Mouse (Mus musculus) embryonic facial prominence, embryonic 15.5 days (tissue): ENCODE measurements around the gene Frzb. TPM values are rescaled to one million over a fixed set of nuclear protein-coding genes. Genes with fewer than 3 reads are reported as not detected.

ENCODE experiments used
- ATAC-seq: fragments of 200-750 bp; cut with Nextera tagmentation; 2 replicates; pipeline ENCODE4 v1.8.0; 2017; ENCODE audit warnings: low read depth, moderate TSS enrichment; ENCODE audit not compliant: insufficient number of reproducible peaks, low FRiP score, low TSS enrichment
- H3K27ac ChIP-seq: fragments of 300-500 bp; sonication (generic); replicated peaks from 2 replicates; pipeline ENCODE4 v1.5.1; 2015; ENCODE audit warnings: mild to moderate bottlenecking, inconsistent platforms
- H3K27me3 ChIP-seq: fragments of 300-500 bp; sonication (generic); 2 replicates; pipeline ENCODE4 v1.6.1; 2015; ENCODE audit warnings: inconsistent platforms
- H3K36me3 ChIP-seq: fragments of 300-500 bp; sonication (generic); 2 replicates; pipeline ENCODE4 v1.6.1; 2015; ENCODE audit warnings: mild to moderate bottlenecking, inconsistent platforms
- H3K4me1 ChIP-seq: fragments of 300-500 bp; sonication (generic); 2 replicates; pipeline ENCODE4 v1.6.1; 2015; ENCODE audit warnings: inconsistent platforms
- H3K4me2 ChIP-seq: fragments of 300-500 bp; sonication (generic); replicated peaks from 2 replicates; pipeline ENCODE4 v1.6.1; 2015; ENCODE audit warnings: mild to moderate bottlenecking, inconsistent platforms
- H3K4me3 ChIP-seq: fragments of 300-500 bp; sonication (generic); replicated peaks from 2 replicates; pipeline ENCODE4 v1.5.1; 2015; ENCODE audit warnings: mild to moderate bottlenecking, inconsistent platforms
- H3K9ac ChIP-seq: fragments of 300-500 bp; sonication (generic); 2 replicates; pipeline ENCODE4 v1.6.1; 2015; ENCODE audit warnings: inconsistent platforms
- H3K9me3 ChIP-seq: fragments of 300-500 bp; sonication (generic); replicated peaks from 2 replicates; pipeline ENCODE4 v1.6.1; 2016; ENCODE audit warnings: inconsistent platforms
- WGBS: fragments of 180-500 bp; shearing (Covaris S2); methylation state at CpG from one replicate; pipeline ENCODE4 v1.1.7; 2015; 5-methylcytosine and 5-hydroxymethylcytosine counted together
- polyA plus RNA-seq: library from polyadenylated mRNA; unstranded; fragments of >200 nt; fragmentation: Nextera tagmentation; extraction: Ambion mirVana; gene quantifications from 2 replicates; pipeline ENCODE4 v1.2.1, GENCODE M21; 2015

The Frzb gene
- polyA plus RNA-seq, 1 experiment from 2014 or later = 20.4 TPM

GRCm38 (mm10) chr2:80421990-80422389, 25.4 kb downstream of the Frzb start:
- WGBS = 73% methylated on average over 1 of the region's 1 CpGs
- H3K9me3 ChIP-seq = no peaks in the 10 kb centered on the region
- H3K9ac ChIP-seq = no peak overlapping the region
- no peaks in the 10 kb centered on the region for H3K4me1 ChIP-seq
- H3K4me3 ChIP-seq = no peak overlapping the region
- H3K4me2 ChIP-seq = no peak overlapping the region
- no peaks in the 10 kb centered on the region for H3K27me3 ChIP-seq
- ATAC-seq = no peak
- H3K36me3 ChIP-seq = no peaks in the 10 kb centered on the region
- no peak overlapping the region for H3K27ac ChIP-seq

GRCm38 (mm10) chr2:80416286-80416685, 31.1 kb downstream of the Frzb start:
- Histone ChIP-seq H3K4me2 (no peak overlapping the region), H3K9me3 (no peaks in the 10 kb centered on the region), H3K27me3 (no peaks in the 10 kb centered on the region), H3K36me3 (no peaks in the 10 kb centered on the region), H3K4me3 (no peak overlapping the region), H3K9ac (no peak overlapping the region), H3K4me1 (no peaks in the 10 kb centered on the region), H3K27ac (no peak overlapping the region)
- no peak for ATAC-seq
- 84% methylated on average over 6 of the region's 6 CpGs for whole genome bisulfite sequencing

- WGBS = 73% methylated on average over 3 of the region's 3 CpGs
- no peaks in the 10 kb centered on the region for H3K27me3 ChIP-seq
- no peak overlapping the region for H3K4me2 ChIP-seq
- no peak overlapping the region for H3K4me3 ChIP-seq
- H3K27ac ChIP-seq = no peak overlapping the region
- peaks cover 5% of the 10 kb centered on the region; the same call in 1 of the 2 replicates for H3K4me1 ChIP-seq
- H3K36me3 ChIP-seq = no peaks in the 10 kb centered on the region
- no peak overlapping the region for H3K9ac ChIP-seq
- ATAC-seq = no peak
- no peaks in the 10 kb centered on the region for H3K9me3 ChIP-seq
These were observed 33.0 kb downstream of the Frzb start for GRCm38 (mm10) chr2:80414387-80414786.

- Histone ChIP-seq H3K9me3 (no peaks in the 10 kb centered on the region), H3K4me1 (peaks cover 7% of the 10 kb centered on the region; the same call in 1 of the 2 replicates), H3K27me3 (no peaks in the 10 kb centered on the region), H3K4me2 (0 out of 2 replicates have a peak overlapping the region, but pooled peaks have one; percentile 9), H3K9ac (no peak overlapping the region), H3K4me3 (0 out of 2 replicates have a peak overlapping the region, but pooled peaks have one; percentile 3), H3K27ac (peak overlapping the region; percentile 29; the same call in 1 of the 2 replicates), H3K36me3 (no peaks in the 10 kb centered on the region)
- WGBS = 58% methylated on average over 18 of the region's 18 CpGs
- ATAC-seq = no peak
These were observed 34.3 kb downstream of the Frzb start for GRCm38 (mm10) chr2:80413124-80413523.

- 0 out of 2 replicates have a peak, but pooled peaks have one; percentile 63 for ATAC-seq
- WGBS = 37% methylated on average over 12 of the region's 12 CpGs
- Histone ChIP-seq H3K9me3 (no peaks in the 10 kb centered on the region), H3K9ac (no peak overlapping the region), H3K27me3 (no peaks in the 10 kb centered on the region), H3K36me3 (no peaks in the 10 kb centered on the region), H3K4me3 (no peak overlapping the region), H3K4me2 (0 out of 2 replicates have a peak overlapping the region, but pooled peaks have one; percentile 12), H3K4me1 (peaks cover 15% of the 10 kb centered on the region), H3K27ac (peak overlapping the region; percentile 69)
These were observed 37.4 kb downstream of the Frzb start for GRCm38 (mm10) chr2:80409893-80410574.

- H3K4me1 ChIP-seq = peaks cover 14% of the 10 kb centered on the region
- peak overlapping the region; percentile 25; the same call in 1 of the 2 replicates for H3K4me2 ChIP-seq
- WGBS = 17% methylated on average over 5 of the region's 5 CpGs
- H3K4me3 ChIP-seq = no peak overlapping the region
- H3K27me3 ChIP-seq = no peaks in the 10 kb centered on the region
- no peak for ATAC-seq
- 0 out of 2 replicates have a peak overlapping the region, but pooled peaks have one; percentile 0 for H3K27ac ChIP-seq
- H3K9me3 ChIP-seq = no peaks in the 10 kb centered on the region
- no peak overlapping the region for H3K9ac ChIP-seq
- H3K36me3 ChIP-seq = no peaks in the 10 kb centered on the region
These were observed 42.7 kb downstream of the Frzb start for GRCm38 (mm10) chr2:80404770-80405169.

- Histone ChIP-seq H3K4me2 (no peak overlapping the region), H3K4me3 (no peak overlapping the region), H3K27me3 (no peaks in the 10 kb centered on the region), H3K27ac (no peak overlapping the region), H3K9ac (no peak overlapping the region), H3K9me3 (no peaks in the 10 kb centered on the region), H3K4me1 (0 out of 2 replicates have a peak, but pooled peaks cover 3% of the 10 kb centered on the region), H3K36me3 (no peaks in the 10 kb centered on the region)
- 42% methylated on average over 3 of the region's 3 CpGs for whole genome bisulfite sequencing
- no peak for ATAC-seq
These were observed 48.8 kb downstream of the Frzb start for GRCm38 (mm10) chr2:80398595-80399099.

- ATAC-seq = no peak
- WGBS = 21% methylated on average over 3 of the region's 3 CpGs
- Histone ChIP-seq H3K4me1 (0 out of 2 replicates have a peak, but pooled peaks cover 3% of the 10 kb centered on the region), H3K36me3 (no peaks in the 10 kb centered on the region), H3K27ac (no peak overlapping the region), H3K9ac (no peak overlapping the region), H3K27me3 (no peaks in the 10 kb centered on the region), H3K4me2 (no peak overlapping the region), H3K9me3 (no peaks in the 10 kb centered on the region), H3K4me3 (no peak overlapping the region)
These were observed 50.6 kb downstream of the Frzb start for GRCm38 (mm10) chr2:80396864-80397263.

- no peak for ATAC-seq
- Histone ChIP-seq H3K9ac (no peak overlapping the region), H3K27me3 (no peaks in the 10 kb centered on the region), H3K4me2 (no peak overlapping the region), H3K27ac (no peak overlapping the region), H3K36me3 (no peaks in the 10 kb centered on the region), H3K9me3 (no peaks in the 10 kb centered on the region), H3K4me3 (no peak overlapping the region), H3K4me1 (0 out of 2 replicates have a peak, but pooled peaks cover 3% of the 10 kb centered on the region)
- WGBS = 39% methylated on average over 7 of the region's 7 CpGs
These were observed 51.4 kb downstream of the Frzb start for GRCm38 (mm10) chr2:80396057-80396456.

GRCm38 (mm10) chr2:80388341-80388740, 59.1 kb downstream of the Frzb start:
- Histone ChIP-seq H3K4me1 (no peaks in the 10 kb centered on the region), H3K27ac (no peak overlapping the region), H3K9ac (no peak overlapping the region), H3K4me2 (no peak overlapping the region), H3K4me3 (no peak overlapping the region), H3K27me3 (no peaks in the 10 kb centered on the region), H3K9me3 (no peaks in the 10 kb centered on the region), H3K36me3 (no peaks in the 10 kb centered on the region)
- 62% methylated on average over 3 of the region's 3 CpGs for WGBS
- ATAC-seq = no peak

- Histone ChIP-seq H3K4me3 (no peak overlapping the region), H3K9ac (no peak overlapping the region), H3K27me3 (no peaks in the 10 kb centered on the region), H3K4me1 (no peaks in the 10 kb centered on the region), H3K9me3 (no peaks in the 10 kb centered on the region), H3K4me2 (no peak overlapping the region), H3K27ac (no peak overlapping the region), H3K36me3 (no peaks in the 10 kb centered on the region)
- peak; percentile 51; the same call in 1 of the 2 replicates for ATAC-seq
- WGBS = 45% methylated on average over 9 of the region's 9 CpGs
These were observed 59.8 kb downstream of the Frzb start for GRCm38 (mm10) chr2:80387668-80388067.
